8 mouse cellular contexts compared by ENCODE assay signal in the genomic region with DNA sequence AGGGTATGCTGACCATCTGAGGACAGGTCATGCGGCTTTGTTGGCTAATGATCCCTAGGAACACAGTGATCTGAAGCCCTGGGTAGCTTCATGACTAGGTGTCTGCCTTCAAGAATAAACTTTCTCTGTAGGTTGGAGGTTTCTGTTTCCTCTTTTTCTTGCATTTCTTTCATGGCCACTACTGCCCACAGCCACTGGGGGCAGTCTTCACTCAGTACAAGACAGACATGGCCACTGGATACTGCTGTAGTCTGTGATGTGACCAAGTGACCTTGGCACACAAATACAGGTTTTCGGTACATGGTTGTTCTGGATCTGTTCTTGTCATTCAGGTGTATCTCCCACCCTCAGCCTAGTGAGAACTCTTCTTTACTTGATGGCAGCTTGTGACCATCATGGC. TPM values are rescaled to one million over a fixed set of nuclear protein-coding genes. Genes with fewer than 3 reads are reported as not detected.
DNase-seq lines count a peak whose midpoint lies in the region; TF ChIP-seq lines count a peak whose summit lies in the region.

No protein-coding gene starts in this region.

- H3K79me2 ChIP-seq in heart, adult 2 months (replicated peaks; ENCODE audit: control insufficient read depth, insufficient read depth, low read length), result peaks cover 2% of the 10 kb centered on the region; the same call in 1 of the 2 replicates

- no peak overlapping the region for H3K4me3 ChIP-seq in heart, adult 2 months
- no peak overlapping the region for H3K4me3 ChIP-seq in heart, embryonic 10.5 days

- H3K27me3 ChIP-seq in heart, adult 2 months (ENCODE audit: control insufficient read depth, insufficient read depth, low read length), result no peaks in the 10 kb centered on the region
- H3K27me3 ChIP-seq in heart, embryonic 10.5 days (ENCODE audit: insufficient read depth, poor library complexity, severe bottlenecking), result no peaks in the 10 kb centered on the region

- no peaks in the 10 kb centered on the region for H3K9me3 ChIP-seq in heart, embryonic 10.5 days

- TF ChIP-seq POLR2A in heart, adult 2 months (IDR thresholded peaks at IDR 0.05; ENCODE audit: insufficient read depth, low read depth, low read length), result no peak

- peak; percentile 74 for TF ChIP-seq CTCF in heart, adult 2 months (IDR thresholded peaks at IDR 0.05)

- no peak for DNase-seq in heart, adult 2 months
- DNase-seq in heart, embryonic 10.5 days (ENCODE audit: low spot score), result no peak
- DNase-seq in A20 (ENCODE audit: low read depth, low spot score) (peak; percentile 75), adipocyte (ENCODE audit: low spot score) (peak; percentile 50)
- peak; percentile 15 for DNase-seq in embryo, embryonic 9.5 days (ENCODE audit: extremely low spot score)
- peak; percentile 23 for DNase-seq in lung, postnatal 14 days
- peak; percentile 30 for DNase-seq in thymus, postnatal 25 days
- no peak for DNase-seq in ovary, postnatal 14 days (ENCODE audit: low spot score)

- H3K36me3 ChIP-seq in heart, adult 2 months (ENCODE audit: control insufficient read depth, insufficient read depth, low read length), result peaks cover 2% of the 10 kb centered on the region
- H3K36me3 ChIP-seq in heart, embryonic 10.5 days, result peaks cover 58% of the 10 kb centered on the region

- no peak overlapping the region for H3K9ac ChIP-seq in heart, adult 2 months (ENCODE audit: low read depth, low read length)

- H3K4me1 ChIP-seq in heart, adult 2 months (ENCODE audit: control insufficient read depth, insufficient read depth, low read length), result no peaks in the 10 kb centered on the region
- no peaks in the 10 kb centered on the region for H3K4me1 ChIP-seq in heart, embryonic 10.5 days

- H3K27ac ChIP-seq in heart, adult 2 months, result no peak overlapping the region
- H3K27ac ChIP-seq in heart, embryonic 10.5 days, result no peak overlapping the region

- intact Hi-C loops in heart, adult 2 months (cut with DNase I), result no loop called here

- WGBS in heart, adult 2 months, result 99% methylated on average over 2 of the region's 2 CpGs
- WGBS in heart, embryonic 10.5 days, result 92% methylated on average over 2 of the region's 2 CpGs

- no peak for TF ChIP-seq EP300 in heart, adult 2 months (IDR thresholded peaks at IDR 0.05; ENCODE audit: insufficient read depth, low read depth, low read length)

RNA-seq across cellular contexts. Expression of gene Pcgf3, which starts 24.2 kb away (rescaled TPM):
- total RNA-seq in heart, adult 2 months (2021), result 10 to 100 TPM; 31.2 to 32.7 TPM
- polyA plus RNA-seq in heart, adult 2 months (2012; rRNA removed), result 7.5 and 14.8 TPM in 2 replicates
- 19.9 and 21.3 TPM in 2 replicates for polyA plus RNA-seq in heart, embryonic 10.5 days (2016; fragmentation: Nextera tagmentation; extraction: Ambion mirVana)

RNA-seq across cellular contexts. Expression of gene Mfsd7a, which starts 36.5 kb away (rescaled TPM):
- total RNA-seq in heart, adult 2 months (2021), result 1 to 10 TPM; 1.1 to 1.7 TPM
- 4.5 and 5.3 TPM in 2 replicates for polyA plus RNA-seq in heart, adult 2 months (2012; rRNA removed)
- 0.09 and 0.34 TPM in 2 replicates for polyA plus RNA-seq in heart, embryonic 10.5 days (2016; fragmentation: Nextera tagmentation; extraction: Ambion mirVana)

RNA-seq across cellular contexts. Expression of gene Atp5k, which starts 51.0 kb away (rescaled TPM):
- total RNA-seq in heart, adult 2 months (2021), result 1,000 to 10,000 TPM in 1 of 2 experiments, 100 to 1,000 TPM in 1; 914 to 1,090 TPM
- polyA plus RNA-seq in heart, adult 2 months (2012; rRNA removed), result 320 TPM in 2 replicates
- 521 and 675 TPM in 2 replicates for polyA plus RNA-seq in heart, embryonic 10.5 days (2016; fragmentation: Nextera tagmentation; extraction: Ambion mirVana)

Comparison
In these comparisons a context has a peak if more than half of its experiments do, and no peak if none do; other contexts are left out.
1. DNase-seq: peak in A20 (single experiment), adipocyte (single experiment), embryo, embryonic 9.5 days (single experiment), lung, postnatal 14 days (single experiment) and thymus, postnatal 25 days (single experiment); none in heart, adult 2 months (0 of 2), heart, embryonic 10.5 days (single experiment) and ovary, postnatal 14 days (single experiment).